Mouse (Mus musculus): Measurements from ENCODE around the gene Pxk. TPM values are rescaled to one million over a fixed set of nuclear protein-coding genes. Genes with fewer than 3 reads are reported as not detected.
"Not testable (repeated sequence)": the region's sequence is repeated elsewhere in the genome, so short reads cannot be mapped to it uniquely, and the experiment has no call there.

Pxk gene
- polyA plus RNA-seq, 1 experiment from 2014 or later = 39.4 TPM

- H3K27me3 ChIP-seq = no peaks in the 10 kb centered on the region
Measured at GRCm38 (mm10) chr14:8111545-8111944, 13.5 kb downstream of the Pxk start.

GRCm38 (mm10) chr14:8112036-8112435 is 14.0 kb downstream of the Pxk start:
- H3K36me3 ChIP-seq (ENCODE audit: poor library complexity, severe bottlenecking) = no peaks in the 10 kb centered on the region
- H3K9ac ChIP-seq = no peak overlapping the region
- H3K4me2 ChIP-seq = no peak overlapping the region
- WGBS = 84% methylated on average over 8 of the region's 8 CpGs
- no peaks in the 10 kb centered on the region for H3K9me3 ChIP-seq (replicated peaks)
- H3K27me3 ChIP-seq = no peaks in the 10 kb centered on the region
- no peaks in the 10 kb centered on the region for H3K4me1 ChIP-seq
- no peak overlapping the region for H3K4me3 ChIP-seq
- no peak overlapping the region for H3K27ac ChIP-seq
- no peak for ATAC-seq

More at GRCm38 (mm10) chr14:8111545-8111944, 13.5 kb downstream of the Pxk start:
- Histone ChIP-seq H3K4me3 (no peak overlapping the region), H3K4me2 (no peak overlapping the region), H3K9me3 (replicated peaks) (no peaks in the 10 kb centered on the region), H3K9ac (no peak overlapping the region), H3K4me1 (no peaks in the 10 kb centered on the region), H3K27ac (no peak overlapping the region), H3K36me3 (ENCODE audit: poor library complexity, severe bottlenecking) (no peaks in the 10 kb centered on the region)
- WGBS = 91% methylated on average over 6 of the region's 6 CpGs
- ATAC-seq = no peak

- Histone ChIP-seq H3K27ac (no peak overlapping the region), H3K4me3 (no peak overlapping the region), H3K9me3 (replicated peaks) (no peaks in the 10 kb centered on the region), H3K27me3 (no peaks in the 10 kb centered on the region), H3K36me3 (ENCODE audit: poor library complexity, severe bottlenecking) (no peaks in the 10 kb centered on the region), H3K4me2 (no peak overlapping the region), H3K4me1 (no peaks in the 10 kb centered on the region), H3K9ac (no peak overlapping the region)
- no peak for ATAC-seq
- WGBS = 86% methylated on average over 2 of the region's 2 CpGs
Measured at GRCm38 (mm10) chr14:8113616-8114015, 15.6 kb downstream of the Pxk start.

DNA sequence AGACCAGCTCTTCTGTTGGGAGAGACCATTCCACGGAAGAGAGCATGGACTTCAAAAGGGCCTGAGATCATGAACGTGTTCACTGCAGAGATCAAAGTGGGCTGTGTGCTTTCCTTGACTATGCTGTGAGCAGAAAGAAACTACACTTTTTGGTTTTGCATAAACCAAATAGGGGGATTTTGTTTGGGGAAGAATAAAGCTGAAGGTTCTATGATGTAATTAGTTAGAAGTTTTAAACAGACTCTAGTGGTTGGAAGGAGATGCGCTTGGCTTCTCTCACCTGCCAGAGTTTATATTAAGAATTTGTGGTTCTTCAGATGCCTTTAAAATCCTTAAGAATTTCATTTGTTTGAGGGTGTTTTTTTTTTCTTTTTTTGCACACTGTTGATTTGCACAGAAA is 16.3 kb downstream of the Pxk start:
- ATAC-seq = no peak
- Histone ChIP-seq H3K9ac (no peak overlapping the region), H3K27ac (no peak overlapping the region), H3K36me3 (ENCODE audit: poor library complexity, severe bottlenecking) (no peaks in the 10 kb centered on the region), H3K4me2 (no peak overlapping the region), H3K4me1 (no peaks in the 10 kb centered on the region), H3K4me3 (no peak overlapping the region), H3K9me3 (replicated peaks) (no peaks in the 10 kb centered on the region), H3K27me3 (no peaks in the 10 kb centered on the region)
- 73% methylated on average over 3 of the region's 3 CpGs for WGBS

- H3K27ac ChIP-seq = no peak overlapping the region
- no peaks in the 10 kb centered on the region for H3K36me3 ChIP-seq (ENCODE audit: poor library complexity, severe bottlenecking)
- no peak overlapping the region for H3K9ac ChIP-seq
- no peaks in the 10 kb centered on the region for H3K9me3 ChIP-seq (replicated peaks)
- ATAC-seq = no peak
- no peaks in the 10 kb centered on the region for H3K4me1 ChIP-seq
- H3K4me3 ChIP-seq = no peak overlapping the region
- H3K27me3 ChIP-seq = no peaks in the 10 kb centered on the region
- H3K4me2 ChIP-seq = no peak overlapping the region
- 94% methylated on average over 1 of the region's 1 CpGs for WGBS
Measured at GRCm38 (mm10) chr14:8114756-8115155, 16.7 kb downstream of the Pxk start.

- no peak overlapping the region for H3K9ac ChIP-seq
- no peak overlapping the region for H3K27ac ChIP-seq
- no peak for ATAC-seq
- no peaks in the 10 kb centered on the region for H3K9me3 ChIP-seq (replicated peaks)
- no peak overlapping the region for H3K4me3 ChIP-seq
- no peaks in the 10 kb centered on the region for H3K36me3 ChIP-seq (ENCODE audit: poor library complexity, severe bottlenecking)
- WGBS = 85% methylated on average over 4 of the region's 4 CpGs
- no peaks in the 10 kb centered on the region for H3K27me3 ChIP-seq
- H3K4me2 ChIP-seq = no peak overlapping the region
- no peaks in the 10 kb centered on the region for H3K4me1 ChIP-seq
Measured at GRCm38 (mm10) chr14:8115772-8116171, 17.8 kb downstream of the Pxk start.

DNA sequence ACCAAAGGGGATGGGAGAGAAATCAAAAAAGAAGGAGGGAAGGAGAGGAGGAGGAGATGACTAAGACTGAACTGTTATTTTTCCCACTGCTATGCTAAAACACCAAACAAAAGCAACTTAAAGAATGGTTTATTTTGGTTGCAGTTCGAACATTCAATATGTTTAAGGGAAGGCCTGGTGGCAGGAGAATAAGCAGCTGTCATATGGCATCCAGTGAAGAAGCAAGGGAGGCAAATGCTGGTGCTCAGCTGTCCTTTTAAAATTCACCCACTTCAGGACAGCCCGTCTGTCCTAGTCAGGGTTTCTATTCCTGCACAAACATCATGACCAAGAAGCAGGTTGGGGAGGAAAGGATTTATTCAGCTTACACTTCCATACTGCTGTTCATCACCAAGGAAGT is 19.4 kb downstream of the Pxk start:
- no peaks in the 10 kb centered on the region for H3K27me3 ChIP-seq
- 85% methylated on average over 2 of the region's 2 CpGs for WGBS
- H3K9ac ChIP-seq = no peak overlapping the region
- H3K4me3 ChIP-seq = no peak overlapping the region
- no peak overlapping the region for H3K27ac ChIP-seq
- no peak for ATAC-seq
- H3K4me1 ChIP-seq = no peaks in the 10 kb centered on the region
- H3K4me2 ChIP-seq = no peak overlapping the region
- H3K9me3 ChIP-seq (replicated peaks) = no peaks in the 10 kb centered on the region
- H3K36me3 ChIP-seq (ENCODE audit: poor library complexity, severe bottlenecking) = peaks cover 8% of the 10 kb centered on the region

- 92% methylated on average over 5 of the region's 5 CpGs for WGBS
- Histone ChIP-seq H3K36me3 (ENCODE audit: poor library complexity, severe bottlenecking) (peaks cover 22% of the 10 kb centered on the region), H3K27me3 (no peaks in the 10 kb centered on the region), H3K4me3 (no peak overlapping the region), H3K27ac (no peak overlapping the region), H3K4me2 (no peak overlapping the region), H3K4me1 (no peaks in the 10 kb centered on the region), H3K9ac (no peak overlapping the region), H3K9me3 (replicated peaks) (no peaks in the 10 kb centered on the region)
- ATAC-seq = no peak
Measured at GRCm38 (mm10) chr14:8119454-8119853, 21.4 kb downstream of the Pxk start.

GRCm38 (mm10) chr14:8119904-8120303 is 21.9 kb downstream of the Pxk start:
- Histone ChIP-seq H3K27me3 (no peaks in the 10 kb centered on the region), H3K9me3 (replicated peaks) (no peaks in the 10 kb centered on the region), H3K27ac (no peak overlapping the region), H3K4me1 (no peaks in the 10 kb centered on the region), H3K9ac (no peak overlapping the region), H3K4me2 (no peak overlapping the region), H3K4me3 (no peak overlapping the region), H3K36me3 (ENCODE audit: poor library complexity, severe bottlenecking) (peaks cover 22% of the 10 kb centered on the region)
- no peak for ATAC-seq
- WGBS = 92% methylated on average over 3 of the region's 3 CpGs

DNA sequence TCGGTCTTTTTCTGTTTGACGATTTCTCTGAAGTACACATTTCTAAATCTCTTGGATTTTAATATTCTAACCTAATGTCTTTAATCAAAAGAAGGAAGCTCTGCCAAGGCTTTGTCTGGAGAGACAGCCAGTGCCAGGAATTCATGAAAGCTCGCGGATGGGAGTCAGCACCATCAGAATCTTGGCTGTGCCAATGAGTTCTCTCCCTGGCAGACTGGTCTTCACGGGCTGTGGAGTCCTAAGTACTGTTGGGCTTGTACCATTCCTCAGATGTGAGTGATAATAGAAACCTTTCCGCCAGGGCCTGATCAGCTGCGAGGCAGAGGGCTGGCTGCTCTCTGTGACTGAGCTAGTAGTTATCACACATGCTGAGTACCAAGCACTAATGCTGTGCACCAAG is 25.1 kb downstream of the Pxk start:
- Histone ChIP-seq H3K36me3 (ENCODE audit: poor library complexity, severe bottlenecking) (peaks cover 31% of the 10 kb centered on the region), H3K4me1 (no peaks in the 10 kb centered on the region), H3K4me2 (no peak overlapping the region), H3K4me3 (no peak overlapping the region), H3K9ac (no peak overlapping the region), H3K27me3 (no peaks in the 10 kb centered on the region), H3K27ac (no peak overlapping the region), H3K9me3 (replicated peaks) (no peaks in the 10 kb centered on the region)
- ATAC-seq = no peak
- 91% methylated on average over 7 of the region's 7 CpGs for WGBS

DNA sequence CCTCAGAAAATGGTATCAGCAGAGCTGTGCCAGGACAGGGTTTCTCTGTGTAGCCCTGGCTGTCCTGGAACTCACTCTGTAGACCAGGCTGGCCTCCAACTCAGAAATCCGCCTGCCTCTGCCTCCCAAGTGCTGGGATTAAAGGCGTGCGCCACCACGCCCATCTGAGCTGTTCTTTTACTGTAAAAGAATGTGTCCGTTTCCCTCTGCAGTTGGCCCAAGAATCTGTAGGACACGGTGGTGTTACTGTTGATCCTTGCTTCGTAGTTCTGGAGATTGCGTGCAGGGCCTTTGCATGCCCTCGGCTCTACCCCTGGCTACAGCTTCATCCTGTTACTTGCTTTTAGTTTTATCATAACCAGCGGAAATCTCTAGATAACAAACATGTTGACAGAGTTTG is 25.6 kb downstream of the Pxk start:
- ATAC-seq; H3K27me3 ChIP-seq; H3K4me3 ChIP-seq; H3K27ac ChIP-seq; H3K9me3 ChIP-seq (replicated peaks); H3K4me1 ChIP-seq; H3K9ac ChIP-seq; H3K4me2 ChIP-seq: not testable (repeated sequence)
- peaks cover 31% of the 10 kb centered on the region for H3K36me3 ChIP-seq (ENCODE audit: poor library complexity, severe bottlenecking)
- 91% methylated on average over 10 of the region's 10 CpGs for WGBS

GRCm38 (mm10) chr14:8124046-8124881 is 26.3 kb downstream of the Pxk start:
- no peak overlapping the region for H3K9ac ChIP-seq
- H3K4me3 ChIP-seq = no peak overlapping the region
- ATAC-seq = no peak
- peaks cover 31% of the 10 kb centered on the region for H3K36me3 ChIP-seq (ENCODE audit: poor library complexity, severe bottlenecking)
- 81% methylated on average over 7 of the region's 7 CpGs for WGBS
- H3K9me3 ChIP-seq (replicated peaks) = no peaks in the 10 kb centered on the region
- H3K27me3 ChIP-seq = no peaks in the 10 kb centered on the region
- H3K4me2 ChIP-seq = no peak overlapping the region
- no peaks in the 10 kb centered on the region for H3K4me1 ChIP-seq
- no peak overlapping the region for H3K27ac ChIP-seq

DNA sequence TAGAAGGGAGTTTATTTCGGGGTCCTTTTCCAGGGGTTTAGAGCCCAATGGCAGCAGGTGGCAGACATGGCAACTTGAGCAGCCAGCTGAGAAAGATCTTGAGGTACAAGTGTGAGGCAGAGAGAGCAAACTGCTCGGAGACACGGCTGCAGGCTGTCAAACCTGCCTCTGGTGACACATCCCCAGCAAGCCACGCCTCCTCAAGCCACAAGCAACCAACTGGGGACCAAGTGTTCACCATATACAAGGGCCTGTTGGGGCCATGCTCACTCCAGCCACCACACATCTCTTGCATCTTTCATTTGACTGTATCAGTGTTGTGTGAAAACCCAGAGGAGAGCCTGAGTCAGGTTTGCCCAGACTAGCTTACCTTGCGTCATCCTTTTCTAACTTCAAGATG is 30.0 kb downstream of the Pxk start:
- peaks cover 31% of the 10 kb centered on the region for H3K36me3 ChIP-seq (ENCODE audit: poor library complexity, severe bottlenecking)
- H3K4me3 ChIP-seq = no peak overlapping the region
- 93% methylated on average over 5 of the region's 5 CpGs for WGBS
- H3K9me3 ChIP-seq (replicated peaks) = no peaks in the 10 kb centered on the region
- H3K4me2 ChIP-seq = no peak overlapping the region
- H3K9ac ChIP-seq = no peak overlapping the region
- no peak overlapping the region for H3K27ac ChIP-seq
- no peaks in the 10 kb centered on the region for H3K4me1 ChIP-seq
- no peaks in the 10 kb centered on the region for H3K27me3 ChIP-seq
- ATAC-seq = no peak
